Mouse (Mus musculus): Measurements from ENCODE around the gene Zbtb48. TPM values are rescaled to one million over a fixed set of nuclear protein-coding genes. Genes with fewer than 3 reads are reported as not detected.
A peak's percentile ranks its signal among the peaks of the same experiment; 100 is the strongest.

The Zbtb48 gene
- polyA plus RNA-seq, 1 experiment from 2014 or later: 18.9 TPM

DNA sequence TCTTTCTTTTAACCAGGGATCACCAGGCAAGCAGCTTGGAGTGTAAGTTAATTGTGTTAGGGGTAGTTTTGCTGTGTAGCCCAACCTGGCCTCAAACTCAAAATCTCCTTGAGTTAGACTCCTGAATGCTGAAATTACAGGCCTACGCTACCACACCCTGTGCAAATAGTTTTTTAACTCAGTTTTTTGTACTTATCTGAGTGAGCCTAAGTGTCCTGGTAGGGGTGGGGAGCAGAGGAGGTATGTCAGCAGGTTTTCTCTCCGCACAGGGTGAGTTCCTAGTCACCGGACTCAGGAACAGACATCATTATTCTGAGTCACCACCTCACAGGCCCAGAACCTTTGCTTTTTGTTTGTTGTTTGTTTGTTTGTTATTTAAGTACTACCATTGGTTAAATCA, 25.4 kb downstream of the Zbtb48 start:
- DNase-seq (ENCODE audit: low spot score): no peak

- DNase-seq (ENCODE audit: low spot score): no peak
These were observed 26.1 kb downstream of the Zbtb48 start for GRCm38 (mm10) chr4:152001335-152001734.

DNA sequence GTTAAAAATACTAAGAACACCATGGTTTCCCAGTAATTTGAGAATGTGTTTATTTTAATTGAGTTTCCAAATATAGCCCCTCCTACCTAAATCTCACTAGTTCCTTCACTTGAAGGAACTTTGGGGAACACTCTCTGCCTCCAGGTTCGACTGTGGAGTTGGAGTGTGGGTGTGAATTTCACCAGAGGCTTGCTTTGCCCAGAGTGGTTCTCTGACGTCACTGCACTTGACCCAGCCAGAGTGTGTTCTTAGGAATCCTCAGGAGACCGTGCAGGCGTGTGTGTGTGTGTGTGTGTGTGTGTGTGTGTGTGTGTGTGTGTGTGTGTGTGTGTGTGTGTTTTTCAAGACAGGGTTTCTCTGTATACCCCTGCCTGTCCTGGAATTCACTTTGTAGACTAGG, 26.6 kb downstream of the Zbtb48 start:
- DNase-seq (ENCODE audit: low spot score): no peak

- DNase-seq (ENCODE audit: low spot score): no peak
These were observed 28.0 kb downstream of the Zbtb48 start for GRCm38 (mm10) chr4:151999481-151999880.

GRCm38 (mm10) chr4:151997701-151998100, 29.8 kb downstream of the Zbtb48 start:
- no peak for DNase-seq (ENCODE audit: low spot score)

DNA sequence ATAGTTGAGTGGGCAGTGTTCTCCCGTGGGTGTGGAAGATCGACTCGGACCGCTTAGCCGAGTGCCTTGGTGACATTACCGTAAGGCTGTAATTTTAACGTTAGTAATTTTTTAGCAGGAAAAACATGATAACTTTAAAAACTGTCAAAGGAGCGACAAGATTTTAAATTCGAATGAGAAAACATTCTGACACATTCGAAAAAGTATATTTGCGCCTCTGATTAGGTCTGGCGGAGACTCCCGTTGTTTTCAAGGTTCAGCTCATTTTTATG, 30.6 kb downstream of the Zbtb48 start:
- no peak for DNase-seq (ENCODE audit: low spot score)

- DNase-seq (ENCODE audit: low spot score): peak; percentile 99
These were observed 31.1 kb downstream of the Zbtb48 start, which contains the start of gene Phf13 for GRCm38 (mm10) chr4:151996173-151996950. TSS of gene Phf13 (minus strand) at chr4:151996258.

- peak; percentile 39 for DNase-seq (ENCODE audit: low spot score)
These were observed 31.9 kb downstream of the Zbtb48 start for GRCm38 (mm10) chr4:151995371-151996172.

DNA sequence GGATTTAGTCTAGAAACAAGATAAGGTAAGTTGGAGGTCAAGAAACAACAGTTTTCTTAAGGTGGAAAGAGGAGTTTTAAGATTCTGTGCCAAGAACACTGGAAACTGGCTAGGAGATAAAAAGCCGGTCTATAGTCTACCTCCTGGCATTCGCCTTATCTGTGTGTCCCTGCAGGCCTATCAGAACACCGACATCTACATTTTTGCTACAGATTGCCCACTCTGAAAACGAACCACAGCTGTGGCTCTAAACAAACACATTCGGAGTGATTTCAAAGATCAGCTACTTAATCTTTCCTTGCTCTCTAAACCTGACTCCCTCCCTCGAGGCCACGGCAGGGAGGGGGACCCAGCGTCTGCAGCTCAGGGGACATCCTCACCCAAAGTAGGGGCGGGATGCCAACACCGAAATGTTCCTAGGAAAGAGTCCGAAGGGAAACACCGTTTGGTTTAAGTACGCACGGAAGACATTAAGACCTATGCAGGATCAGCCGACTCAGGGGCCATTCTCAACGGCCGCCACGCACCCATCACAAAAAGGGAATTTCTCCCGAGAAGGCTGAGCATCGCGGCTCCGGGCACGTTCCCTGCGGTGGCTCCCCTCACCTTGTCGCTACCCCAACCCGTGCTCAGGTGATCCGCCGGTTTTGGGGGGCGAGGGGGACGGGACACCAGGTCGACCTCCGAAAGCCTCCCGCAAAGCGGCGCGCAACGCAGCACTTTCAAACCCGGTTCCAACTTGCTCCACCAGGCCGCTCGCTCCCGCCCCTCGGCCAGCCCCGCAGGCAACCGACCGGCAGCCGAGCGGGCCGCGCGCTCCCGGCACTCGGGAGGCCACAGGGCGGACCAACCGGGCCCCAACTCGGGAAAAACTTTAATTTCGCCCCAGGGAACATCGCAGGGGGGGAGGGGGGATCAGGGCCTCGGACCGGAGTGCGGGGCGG, 33.0 kb downstream of the Zbtb48 start:
- no peak for DNase-seq (ENCODE audit: low spot score)

GRCm38 (mm10) chr4:151993035-151993434, 34.4 kb downstream of the Zbtb48 start:
- no peak for DNase-seq (ENCODE audit: low spot score)

DNA sequence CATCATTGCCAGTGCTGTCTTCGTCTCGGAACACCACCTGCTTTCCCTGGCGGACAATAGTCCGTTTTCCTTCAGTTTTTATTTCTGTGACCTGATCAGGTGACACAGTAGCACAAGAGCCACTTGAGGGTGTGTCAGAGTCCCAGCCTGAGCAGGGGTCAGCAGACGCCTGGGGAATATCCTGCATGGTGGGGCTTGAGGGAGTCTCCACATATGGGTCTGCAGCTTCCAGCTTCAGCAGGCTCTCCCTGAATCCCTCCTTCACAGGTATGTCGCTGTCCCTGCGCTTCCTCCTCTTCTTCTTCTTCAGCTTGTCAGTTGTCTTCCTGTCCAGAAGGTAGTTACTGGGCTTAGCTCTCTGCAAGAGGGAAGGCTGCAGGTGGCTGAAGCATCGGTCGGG, 35.4 kb downstream of the Zbtb48 start:
- no peak for DNase-seq (ENCODE audit: low spot score)

DNA sequence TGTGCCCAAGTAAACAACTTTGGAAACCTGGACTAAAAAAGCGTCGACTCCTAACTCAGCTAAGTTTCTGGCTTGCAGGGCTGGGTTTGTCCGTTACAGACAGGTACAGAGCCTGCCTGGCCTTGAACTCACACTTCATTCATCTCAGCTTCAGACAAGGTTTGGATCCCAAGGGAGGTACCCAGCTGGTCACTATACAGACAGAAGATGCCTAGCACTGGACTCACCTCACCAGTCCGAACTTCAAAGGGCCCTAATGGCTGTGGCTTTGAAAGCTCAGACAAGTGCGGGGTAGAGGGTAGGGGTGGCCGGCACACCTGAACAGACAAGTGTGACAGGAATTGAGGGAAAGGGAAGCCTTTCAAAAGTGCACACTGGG, 38.4 kb downstream of the Zbtb48 start:
- no peak for DNase-seq (ENCODE audit: low spot score)

GRCm38 (mm10) chr4:151988342-151989109, 38.9 kb downstream of the Zbtb48 start, which contains the start of gene Thap3:
TSS of gene Thap3 (minus strand) at chr4:151988997.
- DNase-seq (ENCODE audit: low spot score): peak; percentile 77

GRCm38 (mm10) chr4:151988014-151988341, 39.5 kb downstream of the Zbtb48 start:
- no peak for DNase-seq (ENCODE audit: low spot score)

- DNase-seq (ENCODE audit: low spot score): no peak
These were observed 40.8 kb downstream of the Zbtb48 start for GRCm38 (mm10) chr4:151986650-151987049.

DNA sequence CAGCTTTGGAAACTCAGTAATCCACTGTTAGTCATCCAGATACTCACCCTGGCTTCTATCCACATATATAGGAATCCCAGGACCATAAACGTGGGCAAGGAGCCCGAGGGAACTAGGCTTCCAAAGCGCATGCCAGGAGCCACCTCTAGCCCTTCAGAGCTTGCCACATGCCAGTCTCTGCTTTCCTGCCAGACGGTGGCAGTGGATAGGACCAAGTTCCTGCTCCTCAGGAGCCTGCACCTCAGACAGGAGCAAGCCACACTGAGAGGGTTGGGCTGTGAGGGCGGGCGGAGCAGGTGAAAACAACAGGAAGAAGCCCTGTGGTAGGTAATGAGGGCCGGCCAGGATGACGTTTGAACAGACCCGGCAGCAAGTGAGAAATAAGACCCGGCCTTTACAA, 41.6 kb downstream of the Zbtb48 start:
- DNase-seq (ENCODE audit: low spot score): no peak

- no peak for DNase-seq (ENCODE audit: low spot score)
These were observed 43.9 kb downstream of the Zbtb48 start for GRCm38 (mm10) chr4:151983560-151983959.

DNA sequence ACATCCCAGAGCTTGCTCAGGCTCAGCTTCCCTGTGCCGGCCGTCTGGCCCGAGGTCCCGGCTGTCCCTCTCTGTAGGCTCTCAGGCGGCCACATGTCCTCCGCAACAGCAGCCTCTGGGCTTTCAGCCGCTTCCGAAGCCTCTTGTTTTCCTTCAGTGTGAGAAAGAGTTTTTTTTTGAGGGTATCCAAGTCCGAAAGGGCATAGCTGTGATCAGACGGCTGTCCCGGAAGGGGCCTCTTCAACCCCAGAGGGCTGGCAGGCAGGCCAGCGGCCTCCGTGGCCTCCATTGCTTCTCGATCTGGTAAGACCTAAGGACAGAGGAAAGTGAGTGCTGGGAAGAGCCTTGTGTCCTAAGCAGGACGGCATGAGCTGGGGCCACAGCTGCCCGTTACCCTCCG, 44.4 kb downstream of the Zbtb48 start:
- no peak for DNase-seq (ENCODE audit: low spot score)

- DNase-seq (ENCODE audit: low spot score): peak; percentile 73
These were observed 46.1 kb downstream of the Zbtb48 start for GRCm38 (mm10) chr4:151981363-151981762.

DNA sequence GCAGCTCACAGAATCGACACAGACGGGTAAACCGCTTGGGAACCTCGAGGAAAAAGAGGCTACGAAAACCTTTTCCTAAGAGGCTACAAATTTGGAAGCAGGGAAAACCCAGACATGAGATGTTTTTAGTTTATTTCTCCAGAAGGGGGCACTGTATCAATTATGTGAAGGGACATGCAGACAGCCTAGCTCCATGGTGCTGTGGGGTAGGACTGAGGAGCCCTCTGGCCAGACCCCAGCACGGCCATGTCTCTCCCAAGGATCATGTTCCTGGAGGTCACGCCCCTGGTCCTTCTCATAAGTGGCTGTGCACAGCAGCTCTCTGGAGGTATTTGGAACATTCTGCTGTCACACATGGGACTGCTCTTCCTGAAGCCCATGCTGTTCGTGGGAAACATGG, 46.8 kb downstream of the Zbtb48 start:
- DNase-seq (ENCODE audit: low spot score): no peak

DNA sequence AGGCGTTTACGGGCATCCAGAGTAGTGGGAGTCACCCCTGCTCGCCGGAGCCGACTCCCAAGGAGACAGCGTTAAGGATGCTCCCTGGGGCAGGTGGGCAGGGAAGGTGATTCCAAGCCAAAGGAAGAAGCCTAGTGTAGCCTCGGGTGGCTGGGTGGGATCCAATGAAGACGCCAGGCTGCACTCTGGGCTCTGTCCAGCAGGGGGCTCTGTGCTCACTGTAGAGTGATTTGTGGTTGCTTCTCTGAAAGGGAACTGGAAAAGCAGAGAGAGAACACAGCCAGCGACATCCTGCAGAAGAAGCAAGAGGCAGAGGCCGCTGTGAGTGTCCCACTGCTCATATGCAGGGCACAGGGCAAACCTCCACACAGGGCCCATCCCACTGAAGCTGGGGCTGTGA, 49.7 kb downstream of the Zbtb48 start:
- DNase-seq (ENCODE audit: low spot score): peak; percentile 79
